Mouse (Mus musculus): ENCODE data around the gene Spaca4. TPM values are rescaled to one million over a fixed set of nuclear protein-coding genes. Genes with fewer than 3 reads are reported as not detected.

Gene Spaca4
- polyA plus RNA-seq, 1 experiment: not detected

GRCm38 (mm10) chr7:45693921-45694591 is 31.6 kb downstream of the Spaca4 start, which contains the start of gene Sec1:
Gene Sec1 (minus strand): TSS chr7:45694402.
- Histone ChIP-seq H3K79me2 (ENCODE audit: control insufficient read depth, insufficient read depth) (no peaks in the 10 kb centered on the region), H3K4me2 (ENCODE audit: low read depth) (no peak within 1 kb of the TSS), H3K36me3 (ENCODE audit: control insufficient read depth, insufficient read depth) (no peaks in the 10 kb centered on the region), H3K27me3 (ENCODE audit: control insufficient read depth, insufficient read depth, insufficient read length) (no peaks in the 10 kb centered on the region), H3K4me3 (no peak within 1 kb of the TSS), H3ac (ENCODE audit: control insufficient read depth, insufficient read length) (no peak within 1 kb of the TSS)
- TF ChIP-seq CEBPB (IDR thresholded peaks at IDR 0.05; ENCODE audit: insufficient read depth, poor library complexity, severe bottlenecking) (no peak), POLR2A (IDR thresholded peaks at IDR 0.05; ENCODE audit: insufficient read length, low read depth) (no peak), USF1 (IDR thresholded peaks at IDR 0.05; ENCODE audit: low read depth) (no peak)

GRCm38 (mm10) chr7:45692364-45692763 is 33.2 kb downstream of the Spaca4 start:
- TF ChIP-seq E2F4 (IDR thresholded peaks at IDR 0.05; ENCODE audit: insufficient read depth) (no peak), POLR2A (IDR thresholded peaks at IDR 0.05; ENCODE audit: insufficient read length, low read depth) (no peak), MAX (IDR thresholded peaks at IDR 0.05; ENCODE audit: low read depth) (no peak), USF1 (IDR thresholded peaks at IDR 0.05; ENCODE audit: low read depth) (no peak), TCF12 (IDR thresholded peaks at IDR 0.05; ENCODE audit: insufficient read depth, poor library complexity, severe bottlenecking) (no peak), MYOG (IDR thresholded peaks at IDR 0.05; ENCODE audit: control insufficient read depth in 1 of 3, insufficient read depth in 1 of 3, insufficient read length in 2 of 3, low read depth in 2 of 3) (no peak), REST (IDR thresholded peaks at IDR 0.05; ENCODE audit: insufficient read depth, insufficient read length) (no peak), POLR2AphosphoS2 (IDR thresholded peaks at IDR 0.05; ENCODE audit: insufficient read length, low read depth) (no peak), SRF (IDR thresholded peaks at IDR 0.05; ENCODE audit: control insufficient read depth, insufficient read length, low read depth) (no peak), TCF3 (IDR thresholded peaks at IDR 0.05; ENCODE audit: insufficient read length, low read depth) (no peak), CEBPB (IDR thresholded peaks at IDR 0.05; ENCODE audit: insufficient read depth, poor library complexity, severe bottlenecking) (no peak), MYOD1 (IDR thresholded peaks at IDR 0.05; ENCODE audit: control insufficient read depth in 1 of 3, insufficient read length in 2 of 3, low read depth in 2 of 3) (no peak)
- H3ac ChIP-seq (ENCODE audit: control insufficient read depth, insufficient read length): no peak overlapping the region
- no peaks in the 10 kb centered on the region for H3K36me3 ChIP-seq (ENCODE audit: control insufficient read depth, insufficient read depth)
- H3K79me2 ChIP-seq (ENCODE audit: control insufficient read depth, insufficient read depth): no peaks in the 10 kb centered on the region
- H3K27me3 ChIP-seq (ENCODE audit: control insufficient read depth, insufficient read depth, insufficient read length): no peaks in the 10 kb centered on the region
- no peak overlapping the region for H3K4me3 ChIP-seq
- no peak overlapping the region for H3K4me2 ChIP-seq (ENCODE audit: low read depth)

- Histone ChIP-seq H3K4me2 (ENCODE audit: low read depth) (no peak overlapping the region), H3ac (ENCODE audit: control insufficient read depth, insufficient read length) (no peak overlapping the region), H3K79me2 (ENCODE audit: control insufficient read depth, insufficient read depth) (no peaks in the 10 kb centered on the region), H3K4me3 (no peak overlapping the region), H3K36me3 (ENCODE audit: control insufficient read depth, insufficient read depth) (no peaks in the 10 kb centered on the region), H3K27me3 (ENCODE audit: control insufficient read depth, insufficient read depth, insufficient read length) (no peaks in the 10 kb centered on the region)
- TF ChIP-seq MAX (IDR thresholded peaks at IDR 0.05; ENCODE audit: low read depth): no peak
- no peak for TF ChIP-seq REST (IDR thresholded peaks at IDR 0.05; ENCODE audit: insufficient read depth, insufficient read length)
- TF ChIP-seq TCF3 (IDR thresholded peaks at IDR 0.05; ENCODE audit: insufficient read length, low read depth): no peak
- TF ChIP-seq SRF (IDR thresholded peaks at IDR 0.05; ENCODE audit: control insufficient read depth, insufficient read length, low read depth): no peak
- TF ChIP-seq POLR2A (IDR thresholded peaks at IDR 0.05; ENCODE audit: insufficient read length, low read depth): no peak
- TF ChIP-seq MYOD1 (IDR thresholded peaks at IDR 0.05; ENCODE audit: control insufficient read depth in 1 of 3, insufficient read length in 2 of 3, low read depth in 2 of 3): no peak
- TF ChIP-seq TCF12 (IDR thresholded peaks at IDR 0.05; ENCODE audit: insufficient read depth, poor library complexity, severe bottlenecking): no peak
- TF ChIP-seq POLR2AphosphoS2 (IDR thresholded peaks at IDR 0.05; ENCODE audit: insufficient read length, low read depth): no peak
- no peak for TF ChIP-seq MYOG (IDR thresholded peaks at IDR 0.05; ENCODE audit: control insufficient read depth in 1 of 3, insufficient read depth in 1 of 3, insufficient read length in 2 of 3, low read depth in 2 of 3)
- no peak for TF ChIP-seq USF1 (IDR thresholded peaks at IDR 0.05; ENCODE audit: low read depth)
- no peak for TF ChIP-seq E2F4 (IDR thresholded peaks at IDR 0.05; ENCODE audit: insufficient read depth)
These were observed 35.8 kb downstream of the Spaca4 start for GRCm38 (mm10) chr7:45689800-45690199.

DNA sequence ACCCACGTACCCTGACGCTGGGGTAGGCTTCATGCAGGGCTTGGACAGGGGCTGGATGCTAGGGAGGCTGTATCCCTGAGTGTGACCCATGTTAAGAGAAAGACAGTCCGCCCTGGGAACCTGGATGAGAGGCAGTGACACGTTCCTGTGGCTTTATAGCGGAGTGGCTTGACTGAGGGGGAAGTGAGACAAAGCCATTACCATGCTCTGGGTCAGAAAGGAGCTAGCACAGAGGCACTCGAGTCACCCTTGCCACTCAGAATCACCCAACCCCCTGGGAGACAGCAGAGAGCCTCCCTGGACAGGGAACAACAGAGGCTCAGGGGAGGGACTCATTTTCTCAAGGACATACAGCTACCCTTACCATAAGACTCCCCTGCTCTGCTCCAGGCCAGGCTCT is 36.5 kb downstream of the Spaca4 start:
- Histone ChIP-seq H3K27me3 (ENCODE audit: control insufficient read depth, insufficient read depth, insufficient read length) (no peaks in the 10 kb centered on the region), H3K36me3 (ENCODE audit: control insufficient read depth, insufficient read depth) (no peaks in the 10 kb centered on the region), H3K4me3 (no peak overlapping the region), H3ac (ENCODE audit: control insufficient read depth, insufficient read length) (no peak overlapping the region), H3K79me2 (ENCODE audit: control insufficient read depth, insufficient read depth) (no peaks in the 10 kb centered on the region), H3K4me2 (ENCODE audit: low read depth) (no peak overlapping the region)
- TF ChIP-seq POLR2A (IDR thresholded peaks at IDR 0.05; ENCODE audit: insufficient read length, low read depth): no peak
- no peak for TF ChIP-seq TCF12 (IDR thresholded peaks at IDR 0.05; ENCODE audit: insufficient read depth, poor library complexity, severe bottlenecking)
- no peak for TF ChIP-seq CEBPB (IDR thresholded peaks at IDR 0.05; ENCODE audit: insufficient read depth, poor library complexity, severe bottlenecking)

- Histone ChIP-seq H3K79me2 (ENCODE audit: control insufficient read depth, insufficient read depth) (no peaks in the 10 kb centered on the region), H3K36me3 (ENCODE audit: control insufficient read depth, insufficient read depth) (no peaks in the 10 kb centered on the region), H3K27me3 (ENCODE audit: control insufficient read depth, insufficient read depth, insufficient read length) (no peaks in the 10 kb centered on the region)
These were observed 38.8 kb downstream of the Spaca4 start for GRCm38 (mm10) chr7:45686841-45687240.

More at GRCm38 (mm10) chr7:45686841-45687240, 38.8 kb downstream of the Spaca4 start:
- H3K4me3 ChIP-seq: no peak overlapping the region
- H3ac ChIP-seq (ENCODE audit: control insufficient read depth, insufficient read length): no peak overlapping the region
- TF ChIP-seq SRF (IDR thresholded peaks at IDR 0.05; ENCODE audit: control insufficient read depth, insufficient read length, low read depth): no peak
- TF ChIP-seq CEBPB (IDR thresholded peaks at IDR 0.05; ENCODE audit: insufficient read depth, poor library complexity, severe bottlenecking): no peak
- TF ChIP-seq E2F4 (IDR thresholded peaks at IDR 0.05; ENCODE audit: insufficient read depth): no peak
- TF ChIP-seq MYOD1 (IDR thresholded peaks at IDR 0.05; ENCODE audit: control insufficient read depth in 1 of 3, insufficient read length in 2 of 3, low read depth in 2 of 3): no peak
- no peak for TF ChIP-seq USF1 (IDR thresholded peaks at IDR 0.05; ENCODE audit: low read depth)
- TF ChIP-seq TCF12 (IDR thresholded peaks at IDR 0.05; ENCODE audit: insufficient read depth, poor library complexity, severe bottlenecking): no peak
- no peak for TF ChIP-seq MAX (IDR thresholded peaks at IDR 0.05; ENCODE audit: low read depth)
- no peak for TF ChIP-seq POLR2A (IDR thresholded peaks at IDR 0.05; ENCODE audit: insufficient read length, low read depth)
- no peak for TF ChIP-seq REST (IDR thresholded peaks at IDR 0.05; ENCODE audit: insufficient read depth, insufficient read length)
- TF ChIP-seq POLR2AphosphoS2 (IDR thresholded peaks at IDR 0.05; ENCODE audit: insufficient read length, low read depth): no peak
- no peak for TF ChIP-seq MYOG (IDR thresholded peaks at IDR 0.05; ENCODE audit: control insufficient read depth in 1 of 3, insufficient read depth in 1 of 3, insufficient read length in 2 of 3, low read depth in 2 of 3)
- TF ChIP-seq TCF3 (IDR thresholded peaks at IDR 0.05; ENCODE audit: insufficient read length, low read depth): no peak
- no peak overlapping the region for H3K4me2 ChIP-seq (ENCODE audit: low read depth)

All from myocyte (in vitro differentiated cells).